Mouse (Mus musculus): ENCODE results near the gene Lpin3. TPM values are rescaled to one million over a fixed set of nuclear protein-coding genes. Genes with fewer than 3 reads are reported as not detected.
A peak's percentile ranks its signal among the peaks of the same experiment; 100 is the strongest.

Lpin3 gene
- polyA plus RNA-seq, 1 experiment from 2014 or later: 16.5 TPM

DNA sequence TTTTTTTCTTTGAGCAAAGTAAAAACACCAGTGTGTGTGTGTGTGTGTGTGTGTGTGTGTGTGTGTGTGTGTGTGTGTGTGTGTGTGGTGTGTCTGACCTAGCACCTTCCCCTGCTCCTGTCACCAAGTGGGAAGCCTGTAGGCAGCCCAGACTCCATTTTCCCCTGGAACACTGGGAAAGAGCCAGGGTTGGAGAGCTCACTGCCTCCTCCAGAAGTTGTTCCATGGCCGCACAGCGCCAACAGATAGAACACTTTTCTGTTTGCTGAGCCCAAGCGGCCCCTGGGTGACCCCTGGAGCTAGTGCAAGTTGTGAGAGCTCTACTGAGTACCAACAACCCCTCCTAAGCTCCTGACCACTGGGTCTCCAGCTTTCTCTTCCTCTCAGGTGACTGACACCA is 52.5 kb downstream of the Lpin3 start:
- no peaks in the 10 kb centered on the region for H3K36me3 ChIP-seq (ENCODE audit: control insufficient read depth, insufficient read depth)
- H3K9me3 ChIP-seq (ENCODE audit: control insufficient read depth): no peaks in the 10 kb centered on the region
- no peak overlapping the region for H3K27ac ChIP-seq (ENCODE audit: low read depth, low read length)
- H3K27me3 ChIP-seq (replicated peaks; ENCODE audit: control insufficient read depth, insufficient read depth, low read length): no peaks in the 10 kb centered on the region
- TF ChIP-seq CTCF (IDR thresholded peaks at IDR 0.05; ENCODE audit: low read depth): no peak
- no peak for ATAC-seq
- 62% methylated on average over 3 of the region's 3 CpGs for WGBS
- H3K9ac ChIP-seq (ENCODE audit: low read depth, low read length): no peak overlapping the region
- no peak overlapping the region for H3K4me2 ChIP-seq (replicated peaks; ENCODE audit: low read depth)
- no peak overlapping the region for H3K4me3 ChIP-seq (ENCODE audit: low read depth, low read length)
- H3K4me1 ChIP-seq (replicated peaks; ENCODE audit: control insufficient read depth, insufficient read depth, low read length): no peaks in the 10 kb centered on the region

DNA sequence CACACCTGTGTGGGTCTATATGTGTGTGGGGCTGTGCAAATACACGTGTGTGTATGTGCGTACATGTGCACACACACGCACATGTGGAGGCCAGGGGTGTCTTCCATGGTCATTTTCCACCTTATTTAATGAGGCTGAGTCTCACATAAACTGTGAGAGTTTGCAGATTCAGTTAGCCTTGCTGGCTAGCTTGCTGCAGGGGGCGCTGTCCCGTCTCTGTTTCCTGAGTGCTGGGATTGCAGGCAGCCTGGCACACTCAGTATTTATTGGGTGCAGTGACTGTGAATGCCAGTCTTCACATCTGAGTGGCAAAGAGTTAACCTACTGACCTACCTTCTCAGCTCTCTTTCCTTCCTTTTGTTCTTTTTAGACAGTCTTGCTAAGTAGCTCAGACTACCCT is 53.4 kb downstream of the Lpin3 start:
- H3K4me2 ChIP-seq (replicated peaks; ENCODE audit: low read depth): no peak overlapping the region
- no peaks in the 10 kb centered on the region for H3K4me1 ChIP-seq (replicated peaks; ENCODE audit: control insufficient read depth, insufficient read depth, low read length)
- H3K9me3 ChIP-seq (ENCODE audit: control insufficient read depth): no peaks in the 10 kb centered on the region
- WGBS: 71% methylated on average over 5 of the region's 5 CpGs
- H3K36me3 ChIP-seq (ENCODE audit: control insufficient read depth, insufficient read depth): no peaks in the 10 kb centered on the region
- H3K9ac ChIP-seq (ENCODE audit: low read depth, low read length): no peak overlapping the region
- no peaks in the 10 kb centered on the region for H3K27me3 ChIP-seq (replicated peaks; ENCODE audit: control insufficient read depth, insufficient read depth, low read length)
- H3K4me3 ChIP-seq (ENCODE audit: low read depth, low read length): no peak overlapping the region
- no peak overlapping the region for H3K27ac ChIP-seq (ENCODE audit: low read depth, low read length)
- TF ChIP-seq CTCF (IDR thresholded peaks at IDR 0.05; ENCODE audit: low read depth): peak; percentile 53
- ATAC-seq: no peak

DNA sequence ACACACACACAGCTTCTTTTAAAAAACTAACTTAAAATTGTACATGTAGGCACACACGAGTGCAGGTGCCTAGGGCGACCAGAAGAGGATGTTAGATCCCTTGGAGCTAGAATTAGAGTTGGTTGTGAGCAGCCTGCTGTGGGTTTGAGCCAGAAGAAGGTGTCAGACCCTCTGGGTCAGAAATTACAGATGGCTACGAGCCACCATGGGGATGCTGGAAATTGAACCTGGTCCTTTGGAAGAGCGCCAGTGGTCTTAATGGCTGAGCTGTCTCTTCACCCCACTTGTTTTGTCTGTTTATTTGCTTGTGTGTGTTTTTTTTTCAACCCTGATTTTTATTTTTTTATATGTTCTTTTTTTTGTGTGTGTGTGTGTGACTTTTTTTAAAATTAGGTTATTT is 54.0 kb downstream of the Lpin3 start:
- WGBS: 77% methylated on average over 4 of the region's 4 CpGs
- H3K27ac ChIP-seq (ENCODE audit: low read depth, low read length): no peak overlapping the region
- no peak overlapping the region for H3K4me3 ChIP-seq (ENCODE audit: low read depth, low read length)
- no peak for TF ChIP-seq CTCF (IDR thresholded peaks at IDR 0.05; ENCODE audit: low read depth)
- ATAC-seq: no peak
- H3K9ac ChIP-seq (ENCODE audit: low read depth, low read length): no peak overlapping the region
- no peaks in the 10 kb centered on the region for H3K9me3 ChIP-seq (ENCODE audit: control insufficient read depth)
- H3K36me3 ChIP-seq (ENCODE audit: control insufficient read depth, insufficient read depth): no peaks in the 10 kb centered on the region
- no peaks in the 10 kb centered on the region for H3K27me3 ChIP-seq (replicated peaks; ENCODE audit: control insufficient read depth, insufficient read depth, low read length)
- H3K4me2 ChIP-seq (replicated peaks; ENCODE audit: low read depth): no peak overlapping the region
- H3K4me1 ChIP-seq (replicated peaks; ENCODE audit: control insufficient read depth, insufficient read depth, low read length): no peaks in the 10 kb centered on the region

DNA sequence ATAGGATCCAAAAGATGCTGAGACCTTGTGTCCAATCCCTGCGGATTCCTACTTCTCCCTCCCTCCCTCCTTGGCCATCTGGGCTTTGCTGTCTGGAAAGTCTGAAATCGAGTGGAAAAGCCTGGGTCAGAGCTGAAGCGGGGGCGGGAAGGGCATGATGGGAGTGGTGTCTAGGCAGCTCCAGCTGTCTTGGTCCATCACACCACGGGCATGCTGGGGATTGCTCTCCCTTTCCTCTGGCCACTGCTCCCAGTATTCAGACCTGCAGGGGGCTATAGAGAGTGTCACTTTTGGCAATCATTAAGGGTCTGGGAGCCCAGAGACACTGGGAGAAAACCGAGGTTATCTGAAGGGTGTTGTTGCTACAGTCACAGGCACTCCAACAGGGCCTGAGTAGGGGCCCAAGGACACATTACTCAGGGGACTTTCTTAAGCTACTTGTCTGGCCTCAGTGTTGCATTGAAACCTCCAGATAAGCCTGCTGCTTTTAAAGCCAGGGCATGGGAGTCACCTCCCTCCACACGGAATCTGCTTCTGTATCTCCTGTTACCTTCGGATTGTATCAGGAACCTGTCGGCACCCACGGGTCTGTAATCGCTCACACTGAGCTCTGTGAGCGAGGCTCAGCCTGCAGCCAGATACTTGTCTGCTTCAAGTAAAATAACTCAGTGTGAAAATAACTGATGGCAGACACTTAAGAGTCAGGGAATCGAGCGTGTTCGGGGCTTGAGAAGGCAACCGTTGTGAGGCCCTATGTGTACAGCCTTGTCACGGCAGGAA is 60.6 kb downstream of the Lpin3 start:
- Histone ChIP-seq H3K4me3 (ENCODE audit: low read depth, low read length) (no peak overlapping the region), H3K27me3 (replicated peaks; ENCODE audit: control insufficient read depth, insufficient read depth, low read length) (no peaks in the 10 kb centered on the region), H3K4me1 (replicated peaks; ENCODE audit: control insufficient read depth, insufficient read depth, low read length) (no peaks in the 10 kb centered on the region), H3K9me3 (ENCODE audit: control insufficient read depth) (no peaks in the 10 kb centered on the region), H3K9ac (ENCODE audit: low read depth, low read length) (no peak overlapping the region), H3K4me2 (replicated peaks; ENCODE audit: low read depth) (no peak overlapping the region), H3K27ac (ENCODE audit: low read depth, low read length) (no peak overlapping the region), H3K36me3 (ENCODE audit: control insufficient read depth, insufficient read depth) (peaks cover 10% of the 10 kb centered on the region; the same call in 1 of the 2 replicates)
- TF ChIP-seq CTCF (IDR thresholded peaks at IDR 0.05; ENCODE audit: low read depth): peak; percentile 26; the same call in 1 of the 2 replicates
- 59% methylated on average over 17 of the region's 17 CpGs for WGBS
- ATAC-seq: no peak

DNA sequence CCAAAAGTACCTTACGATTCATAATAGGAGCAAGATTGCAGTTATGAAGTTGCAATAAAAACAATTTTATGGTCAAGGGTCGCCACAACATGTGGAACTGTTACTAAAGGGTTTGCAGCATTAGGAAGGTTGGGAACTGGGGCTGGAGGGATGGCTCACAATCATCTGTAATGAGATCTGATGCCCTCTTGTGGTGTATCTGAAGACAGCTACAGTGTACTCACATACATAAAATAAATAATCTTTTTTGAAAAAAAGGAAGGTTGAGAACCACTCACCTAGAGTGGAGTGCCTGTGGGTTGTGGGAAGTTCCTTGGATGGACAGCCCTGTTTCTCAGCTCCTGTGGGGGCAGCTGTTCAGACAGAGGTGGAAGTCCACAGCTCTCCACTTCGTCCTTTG is 62.0 kb downstream of the Lpin3 start:
- Histone ChIP-seq H3K27ac (ENCODE audit: low read depth, low read length) (no peak overlapping the region), H3K4me1 (replicated peaks; ENCODE audit: control insufficient read depth, insufficient read depth, low read length) (no peaks in the 10 kb centered on the region), H3K4me2 (replicated peaks; ENCODE audit: low read depth) (no peak overlapping the region), H3K36me3 (ENCODE audit: control insufficient read depth, insufficient read depth) (peaks cover 13% of the 10 kb centered on the region; the same call in 1 of the 2 replicates), H3K4me3 (ENCODE audit: low read depth, low read length) (no peak overlapping the region), H3K9ac (ENCODE audit: low read depth, low read length) (no peak overlapping the region), H3K27me3 (replicated peaks; ENCODE audit: control insufficient read depth, insufficient read depth, low read length) (no peaks in the 10 kb centered on the region), H3K9me3 (ENCODE audit: control insufficient read depth) (no peaks in the 10 kb centered on the region)
- no peak for ATAC-seq
- TF ChIP-seq CTCF (IDR thresholded peaks at IDR 0.05; ENCODE audit: low read depth): peak; percentile 64
- 62% methylated on average over 3 of the region's 3 CpGs for WGBS

DNA sequence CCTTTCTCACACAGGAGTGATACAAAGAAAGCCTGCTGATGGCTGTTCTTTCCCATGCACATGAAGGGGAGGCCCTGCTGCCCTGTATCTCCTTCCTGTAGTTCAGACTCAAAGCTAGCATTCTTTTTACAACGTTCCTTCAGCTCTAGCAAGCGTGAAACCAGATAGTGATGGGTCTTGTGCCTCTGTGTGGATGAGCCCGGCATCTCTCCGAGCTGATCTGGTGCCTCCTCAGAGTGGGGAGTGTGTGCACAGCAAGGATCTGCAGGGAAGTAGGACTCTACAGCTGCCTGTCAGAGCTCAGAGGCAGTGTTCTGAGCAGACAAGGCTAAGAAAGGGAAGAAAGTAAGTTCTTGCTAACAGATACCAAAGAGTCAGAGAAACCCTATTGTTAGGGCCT is 71.1 kb downstream of the Lpin3 start:
- Histone ChIP-seq H3K4me1 (replicated peaks; ENCODE audit: control insufficient read depth, insufficient read depth, low read length) (no peaks in the 10 kb centered on the region), H3K27me3 (replicated peaks; ENCODE audit: control insufficient read depth, insufficient read depth, low read length) (no peaks in the 10 kb centered on the region), H3K4me2 (replicated peaks; ENCODE audit: low read depth) (no peak overlapping the region), H3K36me3 (ENCODE audit: control insufficient read depth, insufficient read depth) (peaks cover 71% of the 10 kb centered on the region), H3K9me3 (ENCODE audit: control insufficient read depth) (no peaks in the 10 kb centered on the region), H3K27ac (ENCODE audit: low read depth, low read length) (no peak overlapping the region), H3K4me3 (ENCODE audit: low read depth, low read length) (no peak overlapping the region), H3K9ac (ENCODE audit: low read depth, low read length) (no peak overlapping the region)
- no peak for TF ChIP-seq CTCF (IDR thresholded peaks at IDR 0.05; ENCODE audit: low read depth)
- WGBS: 78% methylated on average over 4 of the region's 4 CpGs
- no peak for ATAC-seq
